Comparison of ENCODE assay signal across 9 mouse cellular contexts in the genomic region with DNA sequence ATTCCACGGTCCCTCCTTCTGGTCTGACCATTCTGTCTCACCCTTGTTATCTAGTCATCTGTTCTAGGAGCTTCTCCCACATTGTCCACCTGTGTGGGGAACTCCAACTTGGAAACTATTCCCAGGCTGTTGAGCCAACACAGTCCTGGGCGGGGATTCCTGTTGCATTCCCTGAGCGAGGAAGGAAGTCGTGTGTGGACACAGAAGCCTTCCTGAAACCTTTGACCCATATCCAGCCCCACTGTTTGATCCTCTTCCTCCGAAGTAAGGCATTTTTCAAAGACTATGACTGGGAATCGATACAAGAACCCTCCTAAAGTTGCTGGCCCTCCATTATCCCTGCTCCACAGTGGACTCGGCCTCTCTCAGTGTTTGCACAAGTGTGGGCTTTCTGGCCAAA.
DNase-seq lines count a peak whose midpoint lies in the region; ATAC-seq and TF ChIP-seq lines count a peak whose summit lies in the region.
"Had no signal": no experiment of that assay in that cellular context is flagged by ENCODE, and none has a peak within 500 bp of the region (broad histone marks: within the 10 kb centered on the region; RNA-seq: fewer than 3 reads in every experiment).

No protein-coding gene starts in this region.

- no peaks in the 10 kb centered on the region for H3K27me3 ChIP-seq in neural tube, embryonic 11.5 days (ENCODE audit: control insufficient read depth, insufficient read depth, low read length)
- H3K27me3 ChIP-seq in hindbrain, embryonic 10.5 days (ENCODE audit: insufficient read depth, poor library complexity, severe bottlenecking), result no peaks in the 10 kb centered on the region
- H3K27me3 ChIP-seq in limb, embryonic 14.5 days (ENCODE audit: control insufficient read depth, insufficient read depth, low read length), result no peaks in the 10 kb centered on the region
- H3K27me3 ChIP-seq in stomach, embryonic 14.5 days (ENCODE audit: control insufficient read depth, insufficient read depth, low read length), result no peaks in the 10 kb centered on the region
- H3K27me3 ChIP-seq: Patski had no signal

- 59% methylated on average over 7 of the region's 7 CpGs for WGBS in neural tube, embryonic 11.5 days
- 63% methylated on average over 7 of the region's 7 CpGs for WGBS in hindbrain, embryonic 10.5 days
- 66% methylated on average over 7 of the region's 7 CpGs for WGBS in limb, embryonic 14.5 days
- 35% methylated on average over 7 of the region's 7 CpGs for WGBS in stomach, embryonic 14.5 days

- ATAC-seq in neural tube, embryonic 11.5 days (ENCODE audit: insufficient read depth, low FRiP score, low TSS enrichment), result 0 out of 2 replicates have a peak, but pooled peaks have one; percentile 13
- ATAC-seq in limb, embryonic 14.5 days (ENCODE audit: low FRiP score, low read depth), result no peak
- no peak for ATAC-seq in stomach, embryonic 14.5 days (ENCODE audit: insufficient number of reproducible peaks, insufficient read depth, low FRiP score, low read depth)

- TF ChIP-seq POLR2A in limb, embryonic 14.5 days (IDR thresholded peaks at IDR 0.05; ENCODE audit: borderline replicate concordance, extremely low read depth, insufficient read depth, insufficient read length), result no peak

- peak overlapping the region; percentile 54 for H3K27ac ChIP-seq in neural tube, embryonic 11.5 days (ENCODE audit: low read depth, low read length)
- H3K27ac ChIP-seq in hindbrain, embryonic 10.5 days, result peak overlapping the region; percentile 74
- peak overlapping the region; percentile 61; the same call in 1 of the 2 replicates for H3K27ac ChIP-seq in limb, embryonic 14.5 days (replicated peaks; ENCODE audit: low read depth, low read length)
- H3K27ac ChIP-seq in stomach, embryonic 14.5 days (ENCODE audit: low read length), result peak overlapping the region; percentile 74; the same call in 1 of the 2 replicates

- H3K4me3 ChIP-seq in neural tube, embryonic 11.5 days (ENCODE audit: low read depth, low read length), result no peak overlapping the region
- no peak overlapping the region for H3K4me3 ChIP-seq in hindbrain, embryonic 10.5 days
- H3K4me3 ChIP-seq in limb, embryonic 14.5 days (replicated peaks; ENCODE audit: low read length), result no peak overlapping the region
- H3K4me3 ChIP-seq in stomach, embryonic 14.5 days (ENCODE audit: low read depth, low read length), result no peak overlapping the region

- peaks cover 14% of the 10 kb centered on the region for H3K4me1 ChIP-seq in neural tube, embryonic 11.5 days (ENCODE audit: control insufficient read depth, insufficient read depth, low read length)
- peaks cover 33% of the 10 kb centered on the region for H3K4me1 ChIP-seq in hindbrain, embryonic 10.5 days (replicated peaks)
- peaks cover 21% of the 10 kb centered on the region for H3K4me1 ChIP-seq in limb, embryonic 14.5 days (ENCODE audit: control insufficient read depth, insufficient read depth, low read length)
- peaks cover 18% of the 10 kb centered on the region; the same call in 1 of the 2 replicates for H3K4me1 ChIP-seq in stomach, embryonic 14.5 days (ENCODE audit: control insufficient read depth, insufficient read depth, low read length)

- no peak overlapping the region for H3K9ac ChIP-seq in neural tube, embryonic 11.5 days (ENCODE audit: low read length)
- no peak overlapping the region for H3K9ac ChIP-seq in limb, embryonic 14.5 days (ENCODE audit: low read depth, low read length, severe bottlenecking)
- no peak overlapping the region for H3K9ac ChIP-seq in stomach, embryonic 14.5 days (replicated peaks; ENCODE audit: low read depth, low read length)

- DNase-seq in neural tube, embryonic 11.5 days (ENCODE audit: low spot score), result no peak
- no peak for DNase-seq in neural tube, embryonic 10.5 days (ENCODE audit: extremely low spot score, low spot score)
- no peak for DNase-seq in hindbrain, embryonic 10.5 days (ENCODE audit: low spot score)
- DNase-seq in limb, embryonic 14.5 days (ENCODE audit: low spot score), result no peak
- no peak for DNase-seq in cerebellum, postnatal 14 days
- no peak for DNase-seq in MN1 (ENCODE audit: low spot score)
- no peak for DNase-seq in spleen, postnatal 4 days (ENCODE audit: low spot score in 2 of 2)

- no peak overlapping the region for H3K4me2 ChIP-seq in neural tube, embryonic 11.5 days (ENCODE audit: low read depth)
- no peak overlapping the region for H3K4me2 ChIP-seq in limb, embryonic 14.5 days (replicated peaks; ENCODE audit: low read depth, low read length, severe bottlenecking)
- H3K4me2 ChIP-seq in stomach, embryonic 14.5 days (replicated peaks; ENCODE audit: low read depth, low read length), result no peak overlapping the region

- no peaks in the 10 kb centered on the region for H3K36me3 ChIP-seq in neural tube, embryonic 11.5 days (ENCODE audit: control insufficient read depth, insufficient read depth, low read length)
- no peaks in the 10 kb centered on the region for H3K36me3 ChIP-seq in hindbrain, embryonic 10.5 days
- no peaks in the 10 kb centered on the region for H3K36me3 ChIP-seq in limb, embryonic 14.5 days (ENCODE audit: control insufficient read depth, insufficient read depth, low read length)
- H3K36me3 ChIP-seq in stomach, embryonic 14.5 days (ENCODE audit: control insufficient read depth, insufficient read depth, low read length), result no peaks in the 10 kb centered on the region

- no peaks in the 10 kb centered on the region; the same call in 1 of the 2 replicates for H3K9me3 ChIP-seq in neural tube, embryonic 11.5 days (ENCODE audit: control insufficient read depth, low read length)
- 0 out of 2 replicates have a peak, but pooled peaks cover 2% of the 10 kb centered on the region for H3K9me3 ChIP-seq in hindbrain, embryonic 10.5 days
- no peaks in the 10 kb centered on the region for H3K9me3 ChIP-seq in limb, embryonic 14.5 days (ENCODE audit: control insufficient read depth, low read length)
- no peaks in the 10 kb centered on the region for H3K9me3 ChIP-seq in stomach, embryonic 14.5 days (ENCODE audit: control insufficient read depth, low read depth, low read length)
